Mouse (Mus musculus) B cell, adult 2 months (primary cell): ENCODE measurements around the gene Jund.

Experiments used
- DNase-seq, 2 experiments: peaks; one replicate each; pipeline ENCODE4 v3.0.0; 2022

Jund gene

DNA sequence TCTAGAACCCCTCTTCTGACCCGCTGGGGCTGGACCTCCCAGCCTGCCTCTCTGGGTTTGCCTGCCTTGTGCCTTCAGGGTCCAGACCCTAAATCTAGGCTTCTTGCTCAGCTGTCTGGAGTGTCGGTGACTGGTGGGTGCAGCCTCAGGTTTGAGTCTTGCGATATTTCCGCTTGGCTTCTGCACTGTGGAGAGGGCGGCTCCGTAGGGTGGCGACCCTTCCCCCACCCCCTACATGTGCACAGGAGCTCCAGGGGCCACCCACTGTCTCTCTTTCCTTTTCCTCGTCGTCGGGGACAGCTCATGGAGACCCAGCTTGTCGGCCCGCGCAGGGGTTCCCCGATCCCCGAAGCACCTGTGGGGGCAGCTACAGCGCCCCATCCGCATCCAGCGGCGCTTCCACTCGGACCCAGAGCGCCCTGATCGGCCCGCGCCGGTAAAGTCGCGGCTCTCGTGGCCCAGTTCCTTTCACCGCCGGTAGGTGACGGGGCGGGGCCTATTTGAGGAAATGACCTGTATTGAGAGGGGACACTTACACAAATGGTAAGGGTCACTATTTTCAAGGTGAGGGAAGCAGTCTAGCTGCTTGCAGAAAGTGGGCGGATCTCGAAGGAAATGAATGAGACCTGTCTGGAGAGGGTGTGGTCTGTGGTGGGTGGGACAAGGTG lies 31.2 kb downstream of the Jund start:
- peak; percentile 83 for DNase-seq

DNA sequence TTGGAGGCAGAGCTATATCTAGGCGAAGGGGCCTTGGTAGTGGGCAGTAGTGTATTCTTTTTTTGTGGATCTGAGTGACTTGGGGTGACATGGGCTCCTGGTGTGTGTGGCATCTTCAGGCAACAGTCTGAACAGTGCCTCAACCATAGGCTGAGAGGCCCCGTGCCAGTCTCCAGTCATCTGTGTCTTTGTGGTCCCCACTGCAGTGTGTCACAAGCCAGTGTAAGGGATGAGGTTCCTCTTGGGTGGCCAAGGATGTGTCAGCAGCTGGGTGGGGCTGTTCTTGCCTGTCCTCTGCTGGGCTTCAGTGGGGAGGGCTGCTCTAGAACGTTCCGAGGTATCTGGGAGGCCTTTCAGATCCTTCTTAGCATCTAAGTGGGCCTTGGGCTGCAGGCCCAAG lies 32.2 kb downstream of the Jund start:
- peak; percentile 54 to 65 for DNase-seq

DNA sequence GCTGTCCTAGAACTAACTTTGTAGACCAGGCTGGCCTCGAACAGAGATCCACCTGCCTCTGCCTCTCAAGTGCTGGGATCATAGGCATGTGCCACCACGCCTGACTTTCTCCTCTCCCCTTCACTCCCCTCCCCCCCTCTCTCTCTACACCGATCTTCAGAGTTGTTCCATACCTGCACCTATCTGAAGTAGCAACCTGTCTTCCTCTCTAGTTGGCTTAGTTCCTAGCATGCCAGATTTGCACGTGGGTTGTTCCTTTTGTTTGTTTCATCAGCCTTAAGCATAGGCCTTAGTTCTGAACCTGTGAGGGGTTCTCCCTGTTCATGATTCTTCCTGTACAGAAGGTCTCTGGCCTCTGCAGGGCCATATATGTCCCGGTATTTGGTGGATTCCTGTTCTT lies 39.0 kb downstream of the Jund start:
- DNase-seq: no peak

DNA sequence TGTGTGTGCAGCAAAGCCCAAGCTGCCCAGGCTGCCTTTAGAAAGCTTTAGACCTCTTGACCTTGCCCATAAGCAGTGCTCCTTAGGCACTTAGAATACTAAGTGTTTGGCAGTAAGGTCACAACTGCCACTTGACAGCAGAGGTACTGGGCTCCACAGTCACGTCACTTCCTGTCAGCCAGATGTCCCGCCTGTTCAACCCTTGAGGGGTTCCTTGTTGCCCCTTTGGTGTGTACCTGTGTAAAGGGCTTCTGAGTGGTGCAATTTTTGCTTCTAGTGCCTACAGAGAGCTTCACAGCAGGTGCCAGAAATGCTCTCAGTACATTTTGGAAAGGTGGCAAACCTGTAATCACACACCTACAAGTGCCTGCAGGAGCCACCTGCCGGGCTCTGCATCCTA lies 39.5 kb downstream of the Jund start:
- no peak for DNase-seq

DNA sequence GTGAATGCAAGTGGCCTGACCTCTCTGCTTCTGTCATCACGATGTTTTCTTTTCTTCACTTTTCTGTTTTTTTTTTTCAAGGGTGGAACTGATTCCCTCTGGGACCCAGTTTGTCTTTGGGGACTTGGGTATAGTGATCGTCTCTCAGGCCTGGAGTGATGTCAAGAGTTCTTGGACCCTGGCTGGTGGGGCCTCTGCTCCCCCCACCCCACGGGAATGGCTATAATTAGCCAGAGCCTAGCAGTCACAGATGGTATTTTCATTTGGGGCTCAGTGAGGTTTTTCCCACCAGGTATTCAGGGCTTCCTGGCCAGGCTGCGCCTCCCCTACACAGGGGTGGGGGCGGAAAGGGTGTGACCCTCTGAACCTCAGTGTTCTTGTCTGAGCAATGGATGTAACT lies 42.9 kb downstream of the Jund start:
- no peak for DNase-seq

DNA sequence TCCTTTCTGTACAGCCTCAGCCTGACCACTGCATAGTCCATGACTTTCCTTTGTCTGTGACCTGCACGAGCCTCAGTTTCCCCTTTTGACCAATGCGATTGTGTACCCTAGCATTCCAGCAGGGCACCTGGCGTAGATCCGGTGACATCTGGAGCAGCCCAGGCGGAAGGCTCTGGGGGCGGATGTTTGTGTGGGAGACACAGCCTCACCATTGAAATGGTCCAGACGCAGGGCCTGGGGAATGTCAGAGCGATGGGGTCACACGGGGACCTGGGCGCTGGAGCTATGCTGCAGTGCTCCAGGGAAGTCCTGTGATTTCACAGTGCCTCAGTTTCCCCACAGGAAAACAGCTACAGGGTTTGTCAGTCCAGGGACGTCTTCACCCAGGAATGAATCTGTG lies 43.4 kb downstream of the Jund start:
- no peak for DNase-seq

DNA sequence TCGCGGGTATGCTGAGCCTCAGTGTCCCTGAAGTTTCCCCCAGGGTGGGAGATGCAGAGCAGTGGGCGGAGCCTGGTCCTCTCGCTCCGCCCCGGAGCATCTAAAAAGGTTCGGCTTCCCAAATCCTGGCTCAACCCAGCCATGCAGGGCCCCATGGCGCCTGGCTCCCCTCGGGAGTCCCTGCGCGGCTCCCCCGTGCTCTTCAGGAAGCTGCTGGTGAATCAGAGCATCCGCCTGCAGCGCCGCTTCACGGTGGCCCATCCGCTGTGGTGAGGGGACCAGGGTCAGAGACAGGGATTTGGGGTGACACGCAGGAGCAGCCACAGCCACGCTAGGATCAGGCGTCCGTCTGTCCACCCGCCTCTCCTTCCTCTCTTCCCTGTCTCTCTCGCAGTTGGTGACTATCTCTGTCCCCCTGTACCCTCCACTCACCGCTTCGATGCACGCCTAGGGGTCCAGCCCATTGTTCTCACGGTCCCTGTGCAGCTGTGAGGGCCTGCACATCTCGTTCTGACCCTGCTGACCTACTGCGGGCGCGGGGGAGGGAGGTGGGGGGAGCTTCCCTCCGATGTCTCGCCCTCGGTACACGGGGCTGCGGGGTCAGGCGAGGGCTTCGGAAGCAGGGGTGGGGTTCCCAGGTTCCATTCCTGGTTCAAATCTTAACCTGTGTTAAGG lies 44.4 kb downstream of the Jund start:
- DNase-seq: peak; percentile 48 to 57

DNA sequence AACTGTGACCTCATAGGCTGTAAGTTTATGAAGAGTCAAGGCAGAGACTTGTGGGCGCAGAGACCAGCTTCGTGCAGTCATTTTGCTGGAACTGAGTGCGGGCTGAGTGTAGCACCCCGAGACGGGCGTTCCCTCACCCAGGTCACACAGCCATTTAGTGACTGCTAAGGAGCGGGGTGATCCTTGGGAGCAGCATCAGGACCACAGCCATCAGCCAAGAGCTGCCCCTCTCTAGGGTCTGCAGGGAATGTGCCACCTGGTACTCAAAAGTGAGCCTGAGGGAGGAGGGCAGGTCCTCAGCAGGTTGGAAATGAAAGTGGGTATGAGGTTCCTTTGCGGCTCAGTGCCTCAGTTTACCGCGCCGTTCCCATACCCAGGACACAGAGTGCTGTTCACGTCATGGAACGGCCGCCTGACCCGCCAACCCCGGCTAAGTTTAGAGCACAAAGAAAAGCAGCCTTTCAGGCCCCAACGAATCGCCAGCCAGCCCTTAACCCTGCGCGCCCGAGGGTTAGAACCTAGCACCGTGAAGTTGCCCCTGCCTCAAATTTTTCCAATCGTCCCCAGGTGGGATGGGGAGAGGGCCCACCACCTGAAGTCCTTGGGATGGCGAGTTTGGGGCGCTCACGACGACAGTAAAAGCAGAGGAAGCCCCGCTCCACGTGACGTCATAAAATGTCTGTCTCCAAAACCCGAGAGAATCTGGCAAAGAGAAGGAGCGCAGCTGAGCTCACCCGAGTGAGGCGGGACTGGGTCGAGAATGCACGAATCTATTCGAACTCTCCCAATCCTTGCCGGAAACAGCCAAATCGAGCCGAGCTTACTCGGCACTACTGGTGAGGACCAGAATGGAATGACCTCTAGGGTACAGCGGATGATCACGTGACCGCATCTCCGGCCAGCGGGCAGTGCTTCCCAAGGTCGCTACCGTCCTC lies 45.2 kb downstream of the Jund start:
- DNase-seq: peak; percentile 54 to 61

DNA sequence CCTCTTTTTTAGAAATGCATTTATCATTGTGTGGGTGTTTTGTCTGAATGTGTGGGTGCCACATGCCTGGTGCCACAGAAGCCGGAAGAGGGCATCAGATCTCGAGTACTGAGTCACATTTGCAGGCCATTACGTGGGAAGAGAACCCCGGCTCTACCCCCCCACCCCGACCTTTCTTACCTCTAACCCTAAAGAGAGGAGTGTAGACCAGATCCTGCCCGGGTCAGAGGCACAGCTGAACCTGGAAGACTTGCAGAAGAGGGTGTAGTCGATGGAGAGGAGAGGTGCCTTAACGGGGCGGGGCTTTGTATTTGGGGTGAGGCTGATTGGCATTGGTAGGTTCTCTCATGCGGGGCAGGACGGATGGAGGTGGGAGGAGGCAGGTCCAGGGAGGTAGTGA lies 46.1 kb downstream of the Jund start:
- DNase-seq: peak; percentile 53 to 56

DNA sequence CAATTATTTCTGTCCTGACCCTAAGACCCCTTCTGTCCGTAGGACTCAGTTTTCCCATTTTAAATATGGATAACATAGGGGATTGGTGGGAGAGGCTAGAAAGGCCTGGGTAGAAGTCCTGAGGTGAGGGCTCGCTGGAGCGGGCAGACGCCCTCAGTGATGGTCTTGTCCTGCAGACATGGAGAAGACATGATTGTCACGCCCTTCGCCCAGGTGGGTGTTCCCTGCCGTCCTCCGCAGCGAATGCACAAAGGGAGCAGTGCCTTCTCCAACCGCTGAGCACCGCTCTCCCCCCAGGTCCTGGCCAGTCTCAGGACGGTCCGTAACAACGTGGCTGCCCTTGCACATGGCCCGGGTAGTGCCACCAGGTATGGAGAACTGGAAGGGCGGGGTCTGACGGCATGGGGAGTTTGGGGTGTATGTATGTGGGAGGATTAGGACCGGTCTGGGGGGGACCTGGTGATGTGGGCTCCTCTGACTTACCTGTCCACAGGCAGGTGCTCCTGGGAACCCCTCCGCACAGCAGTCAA lies 47.0 kb downstream of the Jund start:
- no peak for DNase-seq

DNA sequence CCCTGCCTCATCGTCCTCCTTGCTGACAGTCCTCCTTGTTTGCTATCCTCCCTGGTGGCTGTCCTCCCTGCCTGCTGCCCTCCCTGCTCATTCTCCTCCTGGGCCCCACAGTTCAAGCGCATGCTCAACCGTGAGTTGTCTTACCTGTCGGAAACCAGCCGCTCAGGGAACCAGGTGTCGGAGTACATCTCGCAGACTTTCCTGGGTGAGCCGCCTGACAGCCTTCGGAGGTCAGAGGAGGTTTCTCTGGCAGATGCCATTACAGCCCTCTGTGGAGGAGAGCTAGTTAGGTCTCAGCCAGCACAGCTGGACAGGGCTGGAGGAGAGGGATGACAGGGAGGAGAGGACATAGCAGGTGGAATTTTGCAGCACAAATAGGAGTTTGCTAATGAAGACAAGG lies 47.9 kb downstream of the Jund start:
- DNase-seq: no peak

DNA sequence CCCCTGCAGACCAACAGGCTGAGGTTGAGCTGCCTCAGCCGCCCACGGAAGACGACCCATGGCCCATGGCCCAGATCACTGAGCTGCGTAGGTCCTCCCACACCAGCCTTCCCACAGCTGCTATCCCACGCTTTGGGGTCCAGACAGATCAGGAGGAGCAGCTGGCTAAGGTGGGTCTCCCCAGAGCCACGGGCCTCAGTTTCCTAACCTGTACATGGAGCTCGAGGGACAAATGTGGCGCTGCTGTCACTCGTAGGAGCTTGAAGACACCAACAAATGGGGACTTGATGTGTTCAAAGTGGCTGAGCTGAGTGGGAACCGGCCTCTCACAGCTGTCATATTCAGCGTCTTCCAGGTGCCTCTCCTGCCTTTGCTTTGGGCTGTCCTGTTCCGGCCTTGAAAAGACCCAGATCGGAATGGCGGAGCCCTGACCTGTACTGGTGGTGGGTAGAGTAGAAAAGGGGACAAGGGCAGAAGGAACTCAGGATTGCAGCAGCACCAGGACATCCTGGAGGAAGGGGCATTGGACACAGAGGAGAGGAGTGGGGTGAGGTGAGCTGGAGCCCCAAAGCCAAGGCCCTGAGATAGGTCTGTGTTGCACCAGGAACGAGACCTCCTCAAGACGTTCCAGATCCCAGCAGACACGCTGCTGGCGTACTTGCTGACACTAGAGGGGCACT lies 48.6 kb downstream of the Jund start:
- DNase-seq: no peak

DNA sequence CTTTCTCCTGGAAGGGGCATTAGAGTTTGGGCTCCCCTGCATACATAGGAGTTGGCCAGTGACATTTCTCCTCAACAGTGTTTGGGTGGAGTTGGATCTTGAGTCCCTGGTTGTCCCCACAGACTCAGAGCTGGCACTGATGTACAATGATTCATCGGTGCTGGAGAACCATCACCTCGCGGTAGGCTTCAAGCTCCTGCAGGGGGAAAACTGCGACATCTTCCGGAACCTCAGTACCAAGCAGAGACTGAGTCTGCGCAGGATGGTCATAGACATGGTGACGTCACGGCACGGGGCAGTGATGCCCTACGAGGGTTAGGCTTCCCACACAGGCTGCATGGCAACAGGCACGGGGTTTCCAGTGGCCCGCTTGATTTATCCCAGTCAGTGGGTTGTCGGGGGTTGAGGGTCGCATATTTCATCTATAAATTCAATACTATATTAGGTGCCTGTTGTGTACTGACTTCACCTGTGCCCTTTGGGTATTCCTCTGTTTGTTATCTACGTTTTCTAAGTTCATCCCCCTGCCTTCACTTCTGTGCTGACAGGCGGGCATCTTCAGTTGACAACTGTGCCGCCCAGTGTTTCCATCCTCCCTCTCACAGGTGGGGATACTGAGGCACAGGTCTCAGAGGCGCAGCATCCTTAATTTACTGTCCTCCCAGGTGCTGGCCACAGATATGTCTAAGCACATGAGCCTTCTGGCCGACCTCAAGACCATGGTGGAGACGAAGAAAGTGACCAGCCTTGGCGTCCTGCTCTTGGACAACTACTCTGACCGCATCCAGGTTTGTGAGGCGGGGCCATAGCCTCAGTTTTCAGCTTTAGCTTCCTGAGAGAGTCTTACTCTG lies 49.7 kb downstream of the Jund start:
- DNase-seq: no peak

DNA sequence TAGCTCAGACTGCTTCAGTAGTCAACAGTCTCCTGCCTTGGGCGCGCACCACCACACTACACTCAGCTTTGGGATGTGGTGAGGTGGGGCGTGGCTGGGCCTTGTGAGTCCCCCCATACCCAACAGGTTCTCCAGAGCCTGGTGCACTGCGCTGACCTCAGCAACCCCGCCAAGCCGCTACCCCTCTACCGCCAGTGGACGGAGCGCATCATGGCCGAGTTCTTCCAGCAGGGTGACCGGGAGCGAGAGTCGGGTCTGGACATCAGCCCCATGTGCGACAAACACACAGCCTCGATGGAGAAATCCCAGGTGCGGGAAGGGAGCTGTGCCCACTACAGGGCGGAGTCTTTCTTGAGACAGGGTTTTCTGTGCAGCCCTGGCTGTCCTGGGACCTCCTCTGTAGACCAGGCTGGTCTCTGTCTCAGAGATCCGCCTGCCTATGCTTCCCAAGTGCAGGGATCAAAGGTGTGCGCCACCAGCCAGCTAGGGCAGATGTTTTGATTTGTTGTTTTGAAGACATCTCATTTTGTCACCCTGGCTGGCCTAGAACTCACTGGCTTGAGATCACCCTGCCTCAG lies 50.4 kb downstream of the Jund start:
- DNase-seq: no peak
